Mouse (Mus musculus) erythroblast, embryonic 14.5 days (primary cell): ENCODE results near the gene Sox13.

Experiments used
- GATA1 ChIP-seq: IDR thresholded peaks from 2 replicates; pipeline ENCODE4 v1.6.1; 2012; ENCODE audit warnings: low read length, inconsistent platforms, mixed read lengths
- TAL1 ChIP-seq: IDR thresholded peaks from 3 replicates; pipeline ENCODE4 v1.6.1; 2012; ENCODE audit warnings: low read length, inconsistent platforms, mixed read lengths

DNA sequence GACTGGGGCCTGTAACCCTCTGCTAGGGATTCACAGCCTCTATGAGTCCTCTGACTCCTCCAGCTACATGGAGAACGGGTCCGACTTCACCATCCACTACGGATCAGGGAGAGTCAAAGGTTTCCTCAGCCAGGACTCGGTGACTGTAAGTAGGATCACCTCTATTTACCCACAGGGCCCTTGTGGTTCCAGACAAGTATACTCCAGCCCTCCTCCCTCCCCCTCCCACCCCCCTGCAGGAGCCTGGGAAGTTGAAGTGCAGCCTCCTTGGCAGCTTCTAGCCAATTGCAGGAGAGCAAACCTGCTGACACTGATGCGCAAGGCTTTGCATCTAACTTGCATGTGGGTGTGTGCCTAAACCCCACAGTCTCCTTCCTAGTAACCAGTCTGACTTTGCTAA lies 68.7 kb downstream of the Sox13 start:
- TF ChIP-seq TAL1: no peak
- TF ChIP-seq GATA1: no peak
